Mouse (Mus musculus) spleen, postnatal 36 days (tissue): Measurements from ENCODE around the gene Cstad.
A peak's percentile ranks its signal among the peaks of the same experiment; 100 is the strongest.

Experiments used
- DNase-seq, 2 experiments: peaks; one replicate each; pipeline ENCODE4 v3.0.0; 2022; ENCODE audit warnings: low spot score in 2 of 2, mixed read lengths in 1 of 2

Gene Cstad

DNA sequence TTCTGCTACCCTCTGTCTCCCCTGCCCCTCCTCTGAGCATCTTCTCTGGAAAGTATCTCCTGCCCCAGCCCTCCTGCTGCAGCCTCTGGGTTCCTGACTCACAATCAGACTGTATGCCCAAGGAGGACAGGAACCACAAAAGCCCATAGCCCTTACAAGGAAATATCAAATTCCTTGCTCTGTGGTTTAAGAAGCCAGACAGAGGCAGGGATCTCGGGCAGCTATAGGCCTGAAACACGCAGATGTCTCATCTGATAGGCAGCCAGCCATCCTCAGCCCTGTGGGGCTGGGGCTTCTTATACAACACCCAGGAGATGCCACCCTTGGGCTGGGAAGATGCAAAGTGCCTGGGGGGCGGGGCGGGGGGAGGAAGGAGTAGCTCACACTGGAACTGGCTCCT is 956 bp downstream of the Cstad start:
- no peak for DNase-seq

DNA sequence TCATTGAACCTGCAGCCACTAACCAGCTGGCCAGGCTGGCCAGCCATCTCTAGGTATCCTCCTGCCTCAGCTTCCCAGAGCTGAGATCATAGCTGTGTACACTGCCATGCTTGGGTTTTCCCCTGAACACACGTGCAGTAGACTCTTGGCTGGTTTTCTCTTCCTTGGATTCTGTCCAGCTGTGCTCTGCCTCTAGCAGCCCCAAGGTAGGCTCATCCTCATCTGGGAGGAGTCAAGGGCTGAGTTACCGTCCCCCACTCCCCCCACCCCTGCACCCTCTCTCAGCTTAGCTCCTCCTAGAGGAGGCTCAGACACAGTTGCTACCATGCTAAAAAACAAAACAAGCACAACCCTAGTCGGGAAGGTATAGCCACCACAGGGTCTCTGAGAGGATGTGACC is 4.8 kb downstream of the Cstad start:
- DNase-seq = no peak

DNA sequence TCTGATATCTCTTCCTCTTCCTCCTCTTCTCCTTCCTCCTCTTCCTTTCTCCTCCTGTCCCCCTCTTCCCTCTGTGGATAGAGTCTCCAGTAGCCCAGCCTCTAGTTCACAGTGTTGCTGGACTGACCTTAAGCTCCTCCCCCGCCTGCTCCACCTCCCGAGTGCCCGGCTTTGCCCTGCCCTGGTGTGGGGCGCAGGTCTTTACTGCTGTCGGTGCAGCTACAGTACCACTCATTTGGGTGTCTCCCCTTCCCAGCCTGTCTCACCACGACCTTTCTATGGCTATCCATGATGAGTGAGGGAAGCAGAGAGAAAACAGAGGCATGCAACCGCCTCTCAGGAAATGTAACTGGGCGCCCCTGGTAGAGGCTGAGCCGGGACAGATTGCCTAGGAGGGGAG is 5.5 kb downstream of the Cstad start:
- no peak for DNase-seq

DNA sequence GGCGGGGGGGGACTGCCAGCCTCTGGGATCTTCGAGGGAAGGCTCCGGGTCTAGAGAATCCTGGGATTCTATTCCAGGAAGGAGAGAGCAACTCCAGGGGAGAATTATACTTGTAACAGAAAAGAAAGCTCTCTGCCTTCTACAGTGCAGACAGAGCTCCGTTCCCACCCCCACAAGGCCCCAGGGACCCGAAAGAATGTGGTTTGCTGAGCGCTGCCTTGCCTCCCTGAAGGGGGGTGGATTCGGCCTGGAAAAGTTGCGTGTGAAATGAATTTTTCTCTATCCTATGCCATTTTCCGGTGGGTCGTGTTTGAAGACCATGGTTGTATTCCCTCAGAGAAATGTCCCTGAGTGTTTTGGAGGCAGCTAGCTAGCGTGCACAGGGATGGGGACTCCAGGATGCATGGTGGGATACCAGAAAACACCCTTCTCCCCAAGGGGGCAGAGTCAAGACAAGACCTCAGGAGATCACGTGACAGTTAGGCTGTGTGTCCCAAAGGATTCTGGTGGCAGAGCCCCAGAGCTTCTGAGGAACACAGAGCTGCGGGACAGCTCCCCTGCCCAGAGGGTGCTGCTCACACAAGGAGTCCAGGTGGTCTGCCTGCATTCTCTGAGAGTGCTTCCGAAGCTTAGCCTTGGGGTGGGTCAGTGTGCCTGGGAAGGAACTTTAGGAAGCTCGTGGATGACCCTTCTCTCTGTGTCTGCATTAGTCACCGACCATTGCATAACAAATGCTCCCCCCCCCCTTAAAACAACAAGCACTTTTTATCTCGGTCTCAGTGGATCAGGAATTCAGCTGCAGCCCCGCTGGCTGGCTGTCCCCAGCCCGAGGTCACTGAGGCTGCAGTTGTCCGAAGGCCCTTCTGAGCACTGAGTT is 6.4 kb downstream of the Cstad start:
- no peak for DNase-seq

DNA sequence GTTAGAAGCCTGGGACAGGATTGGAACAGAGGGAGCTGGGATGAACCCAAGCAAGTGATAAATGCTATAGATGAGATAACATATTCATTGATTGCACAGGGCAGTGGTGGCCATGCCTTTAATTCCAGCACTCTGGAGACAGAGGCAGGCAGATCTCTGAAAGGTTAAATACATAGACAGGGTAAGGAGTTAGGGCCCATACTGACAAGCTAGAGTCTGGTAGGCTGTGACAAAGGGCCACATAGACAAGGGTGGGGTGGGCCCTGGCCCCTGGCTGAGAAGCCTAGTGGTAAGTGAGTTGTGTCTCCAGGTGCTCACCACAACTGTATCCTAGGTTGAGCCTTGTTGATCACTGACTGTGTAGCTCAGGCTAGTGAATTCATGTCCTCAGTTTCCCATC is 7.6 kb downstream of the Cstad start:
- DNase-seq = no peak

DNA sequence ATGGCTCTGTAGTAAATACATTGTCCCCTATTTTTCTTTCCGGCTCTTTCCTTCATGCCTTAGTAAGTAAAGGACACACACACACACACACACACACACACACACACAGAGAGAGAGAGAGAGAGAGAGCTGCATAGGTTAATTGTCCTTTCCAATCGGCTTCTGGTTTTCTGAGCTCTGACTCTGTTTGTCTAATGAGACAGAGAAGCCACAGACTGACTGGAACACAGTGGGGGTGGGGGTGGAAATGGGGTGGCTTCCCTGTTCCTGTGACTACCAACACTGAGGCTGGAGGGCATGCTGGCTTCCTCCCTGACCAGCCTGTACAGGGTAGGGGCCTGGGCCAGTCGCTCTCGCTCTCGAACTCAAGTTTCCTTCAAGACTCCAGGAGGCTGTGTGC is 8.9 kb downstream of the Cstad start:
- DNase-seq = no peak

DNA sequence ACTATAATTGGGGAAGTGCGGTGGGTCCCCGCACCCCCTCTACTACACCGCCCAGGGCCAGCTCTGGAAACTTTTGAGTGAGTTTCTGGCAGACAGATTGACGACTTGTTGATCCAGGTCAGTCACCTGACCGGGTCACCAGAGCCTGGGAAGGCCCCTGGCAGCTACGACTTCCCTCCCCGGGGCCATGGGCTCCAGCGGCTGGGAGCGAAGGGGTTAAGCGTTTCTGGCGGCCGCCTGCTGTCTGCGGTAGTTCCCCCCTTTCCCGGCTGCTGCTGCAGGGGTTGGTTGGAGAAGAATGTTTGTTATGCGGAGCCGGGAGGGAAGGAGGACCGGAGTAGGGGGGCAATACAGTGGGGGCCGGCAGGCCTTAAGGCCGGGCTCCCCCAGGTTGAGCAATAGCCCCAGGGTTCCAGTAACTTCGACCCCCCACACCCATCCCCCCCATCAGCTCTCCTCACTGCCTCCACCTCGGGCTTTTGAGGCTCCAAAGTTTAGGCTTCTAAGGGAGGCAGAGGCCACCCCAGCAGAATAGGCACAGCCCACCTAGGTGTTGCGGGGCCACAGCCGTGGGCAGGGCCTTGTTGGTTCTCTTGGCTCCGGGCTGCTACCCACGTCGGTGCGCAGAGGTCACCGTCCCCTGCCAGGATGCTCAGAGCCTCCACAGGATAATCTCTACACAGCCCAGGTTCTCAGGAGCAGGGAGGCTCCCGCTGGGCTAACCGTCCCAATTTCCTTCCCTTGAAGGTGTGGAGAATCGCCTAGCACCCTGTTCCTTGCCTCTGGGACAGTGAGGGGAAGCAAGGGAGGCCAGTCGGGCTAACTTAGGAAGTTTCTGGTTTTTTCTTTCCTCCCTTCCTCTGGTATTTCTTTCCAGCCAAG is 10.3 kb downstream of the Cstad start:
- DNase-seq = no peak

DNA sequence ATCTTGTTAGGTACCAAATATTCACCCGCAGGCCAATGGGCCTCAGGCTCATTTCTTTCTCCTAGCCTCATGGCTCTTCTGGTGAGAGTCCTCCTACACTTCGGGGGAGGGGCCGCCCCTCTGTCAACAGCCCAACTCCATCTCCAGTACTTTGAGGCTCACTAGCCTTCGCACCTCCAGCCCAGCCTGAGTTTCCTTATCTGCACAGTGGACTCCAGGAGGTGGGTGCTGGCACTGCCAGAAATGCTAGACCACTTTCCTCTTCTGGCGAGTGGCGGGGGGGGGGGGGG is 10.9 kb downstream of the Cstad start:
- no peak for DNase-seq

DNA sequence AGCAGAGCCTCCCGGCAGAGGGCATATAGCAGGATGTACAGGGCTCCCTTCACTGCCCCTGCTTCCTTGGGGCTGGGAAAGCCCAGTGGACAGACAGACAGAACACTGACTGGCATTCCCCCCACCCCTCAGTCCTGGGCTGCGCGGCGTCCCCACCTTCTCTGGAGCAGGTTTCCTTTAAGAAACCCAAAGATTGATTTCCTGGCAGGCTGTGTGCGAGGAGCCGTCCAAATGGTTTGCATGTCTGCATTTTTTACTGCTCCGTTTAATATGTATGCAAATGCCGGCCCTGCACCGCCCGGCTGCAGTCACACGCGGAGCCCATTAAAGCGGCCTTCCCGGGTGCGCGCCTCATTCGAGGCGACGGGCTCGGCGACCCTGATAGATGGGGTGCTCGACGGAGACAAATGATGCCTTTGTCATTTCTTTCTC is 11.8 kb downstream of the Cstad start:
- DNase-seq = no peak

DNA sequence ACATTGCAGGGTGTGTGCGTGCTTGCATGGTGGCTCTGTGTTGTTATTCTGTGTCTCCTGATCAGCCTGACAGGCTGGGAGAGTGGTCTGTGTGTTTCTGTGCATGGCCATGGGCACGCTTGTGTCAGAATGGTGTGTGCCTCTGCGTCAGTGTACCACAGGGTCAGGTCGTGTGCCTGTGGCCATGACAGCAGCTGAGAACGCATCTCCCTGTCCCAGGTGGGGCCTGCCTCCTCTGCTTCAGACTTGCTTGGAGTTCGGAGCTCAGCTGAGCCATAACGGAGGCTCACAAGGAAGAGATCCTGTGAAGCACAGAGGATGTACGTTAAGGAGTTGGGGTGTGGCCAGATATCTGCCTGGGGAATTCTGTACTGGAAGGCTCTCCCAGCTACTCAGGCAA is 13.1 kb downstream of the Cstad start:
- no peak for DNase-seq

DNA sequence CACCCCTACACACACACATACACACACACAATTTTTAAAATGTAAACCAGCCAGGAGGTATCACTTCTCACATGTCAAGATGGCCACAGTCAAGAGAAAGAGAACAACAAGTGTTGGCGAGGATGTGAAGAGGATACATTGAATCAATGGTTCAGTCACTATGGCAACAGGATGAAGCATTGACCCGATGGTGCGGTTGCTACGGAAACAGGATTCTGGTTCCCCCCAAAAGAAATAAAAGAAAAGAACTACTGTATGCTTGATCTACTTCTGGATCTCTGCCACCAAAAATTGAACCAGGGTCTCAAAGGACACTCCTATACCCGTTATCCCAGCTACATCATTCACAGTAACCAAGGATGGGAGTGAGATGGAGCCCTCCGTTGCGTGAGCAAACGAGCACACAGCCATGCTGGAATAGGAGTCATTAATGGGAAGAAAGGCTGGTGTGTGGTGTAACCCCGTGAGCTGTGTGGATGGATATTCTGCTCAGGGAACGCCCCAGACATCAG is 13.9 kb downstream of the Cstad start:
- DNase-seq = no peak

DNA sequence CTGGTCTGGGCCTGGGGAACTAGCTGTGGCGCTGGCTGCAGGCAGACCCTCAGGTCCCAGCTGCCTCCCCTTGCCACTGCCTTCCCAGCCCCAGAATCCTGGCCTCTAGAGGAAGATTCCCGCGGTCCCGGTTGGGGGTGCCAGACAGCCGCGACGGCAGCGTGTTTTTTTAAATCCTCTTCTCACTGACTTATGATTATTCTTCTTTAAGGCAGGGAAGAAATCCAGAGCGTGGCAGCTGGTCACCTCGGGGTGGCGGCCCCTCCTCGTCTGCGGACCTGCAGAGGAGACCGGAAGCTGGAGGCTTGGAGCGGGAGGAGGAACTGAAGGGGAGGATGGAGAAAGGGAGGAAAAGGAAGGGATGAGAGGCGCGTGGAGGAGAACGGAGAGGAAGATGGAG is 18.7 kb downstream of the Cstad start:
- no peak for DNase-seq

DNA sequence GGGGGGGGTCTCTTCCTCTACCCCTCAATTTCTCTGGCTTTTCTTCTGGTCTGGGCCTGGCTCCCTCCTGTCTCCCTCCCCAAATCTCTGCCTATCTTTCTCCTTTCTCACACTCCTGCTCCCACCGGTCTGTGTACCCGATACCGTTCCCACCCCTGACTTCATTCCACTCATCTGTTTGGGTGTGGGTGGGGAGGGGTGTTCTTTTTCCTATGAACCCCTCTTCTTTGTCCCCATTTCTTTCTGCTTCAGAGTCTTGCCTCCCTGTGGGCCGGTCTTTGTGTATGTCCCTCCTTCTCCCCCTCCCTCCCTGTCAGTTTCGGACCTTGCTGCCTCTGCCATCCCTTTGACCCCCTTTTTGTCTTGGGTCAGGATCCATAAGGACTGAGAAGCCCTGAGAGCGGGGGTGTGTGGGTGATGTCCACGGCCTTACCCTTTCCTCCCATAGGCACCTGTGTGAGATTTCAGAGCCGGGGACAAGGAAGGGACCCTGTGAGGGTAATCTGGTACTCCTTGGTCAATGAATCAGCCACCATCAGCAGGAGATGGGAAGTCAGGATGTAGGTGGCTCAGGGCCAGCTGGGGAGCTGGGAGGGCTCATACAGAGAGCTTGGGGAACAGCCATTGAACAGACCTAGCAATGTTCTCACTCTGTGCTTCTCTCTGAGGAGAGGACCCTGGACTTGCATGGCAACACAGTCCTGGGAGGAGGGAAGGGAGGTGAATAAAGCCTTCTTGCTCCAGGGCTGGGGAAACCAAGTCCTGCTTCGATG is 19.5 kb downstream of the Cstad start:
- DNase-seq = no peak

DNA sequence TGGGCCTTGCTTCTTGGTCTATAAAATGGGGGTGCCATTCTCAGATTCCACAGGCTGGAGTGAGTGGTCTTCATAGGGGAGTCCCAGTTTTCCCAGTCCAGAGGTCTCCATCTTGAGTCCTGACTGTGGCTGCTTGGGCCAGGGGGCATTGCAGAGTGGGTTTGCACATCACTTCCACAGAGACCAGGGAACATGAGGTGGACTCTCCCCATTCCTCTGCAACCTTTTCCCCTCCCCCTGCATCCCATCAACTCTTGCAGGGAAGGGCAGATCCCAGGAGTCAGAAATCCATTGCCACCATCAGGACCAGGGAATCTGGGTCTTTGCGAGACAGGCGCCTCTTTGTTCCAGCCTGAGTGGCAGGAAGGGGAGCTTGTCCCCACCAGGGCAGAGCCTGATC is 21.0 kb downstream of the Cstad start:
- DNase-seq = no peak

DNA sequence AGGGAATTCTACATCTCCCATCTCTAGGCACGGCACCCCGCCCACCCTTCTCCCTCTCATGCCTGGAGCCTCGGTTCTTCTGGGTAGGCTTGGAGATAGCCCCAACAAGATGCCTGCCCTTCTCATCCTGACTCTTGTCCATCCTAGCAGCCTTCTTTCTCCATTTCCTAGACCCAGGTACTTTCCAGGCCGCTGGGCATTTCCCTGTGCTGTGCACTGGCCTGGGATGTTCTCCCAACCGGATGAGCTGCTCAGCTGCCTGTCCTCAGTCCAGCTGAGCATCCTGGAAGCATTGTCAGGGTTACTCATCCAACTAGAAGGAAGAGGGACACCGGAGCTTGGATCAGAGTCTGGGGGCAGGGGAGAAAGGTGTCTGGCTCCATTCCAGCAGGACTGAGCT is 21.6 kb downstream of the Cstad start:
- no peak for DNase-seq

DNA sequence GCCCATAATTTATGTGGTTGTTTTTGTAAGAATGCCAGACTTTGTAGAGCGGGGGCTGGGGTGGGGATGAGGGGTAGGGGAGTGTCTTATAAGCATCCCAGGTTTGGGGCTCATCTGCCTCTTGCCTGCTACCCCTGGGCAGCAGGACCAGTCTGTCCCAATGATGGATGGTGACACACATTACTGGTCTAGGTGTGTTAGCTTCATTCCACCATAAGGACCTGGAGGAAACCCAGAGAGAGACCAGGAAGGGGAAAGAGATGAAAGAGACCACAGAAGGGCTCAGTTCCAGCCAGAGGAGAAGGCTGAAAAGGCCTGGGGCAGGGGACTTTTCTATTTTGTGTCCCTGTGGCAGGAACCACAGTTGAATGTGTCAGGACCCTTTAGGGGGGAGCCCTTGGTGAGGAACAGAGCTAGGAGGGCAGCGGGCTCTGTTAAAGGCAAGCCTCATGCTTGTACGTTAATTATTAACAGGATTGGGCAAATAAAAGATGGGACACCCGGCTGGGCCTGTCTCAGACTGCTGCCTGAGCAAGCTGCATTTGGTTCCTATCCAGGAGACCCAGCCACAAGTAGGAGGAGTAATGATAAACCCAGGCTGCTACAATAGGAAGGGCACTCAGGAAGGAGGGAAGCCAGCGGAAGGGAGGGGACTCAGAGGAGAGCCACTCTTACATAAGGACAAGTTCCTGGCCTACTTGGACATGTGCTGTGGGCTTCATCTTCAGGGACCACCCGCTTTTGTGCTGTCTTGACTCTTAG is 23.8 kb downstream of the Cstad start:
- no peak for DNase-seq

DNA sequence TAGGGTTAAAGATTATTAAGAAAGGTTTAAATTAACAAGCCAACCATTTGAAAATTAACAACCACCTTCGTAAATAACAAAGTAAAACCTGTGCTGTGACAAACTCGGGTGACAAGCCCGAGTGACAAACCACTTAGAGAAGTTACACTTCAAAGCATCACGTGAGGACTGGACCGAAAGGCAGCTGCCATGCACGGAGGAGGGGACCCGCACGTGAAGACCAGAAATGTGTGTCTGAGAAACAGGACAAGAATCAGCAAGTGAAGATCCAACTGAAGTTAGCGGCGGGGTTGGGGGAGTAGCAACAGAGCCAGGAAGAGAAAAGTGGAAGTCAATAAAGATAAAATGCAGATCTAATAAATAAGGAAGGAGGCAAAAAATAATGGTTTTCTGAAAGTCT is 29.0 kb downstream of the Cstad start:
- no peak for DNase-seq

DNA sequence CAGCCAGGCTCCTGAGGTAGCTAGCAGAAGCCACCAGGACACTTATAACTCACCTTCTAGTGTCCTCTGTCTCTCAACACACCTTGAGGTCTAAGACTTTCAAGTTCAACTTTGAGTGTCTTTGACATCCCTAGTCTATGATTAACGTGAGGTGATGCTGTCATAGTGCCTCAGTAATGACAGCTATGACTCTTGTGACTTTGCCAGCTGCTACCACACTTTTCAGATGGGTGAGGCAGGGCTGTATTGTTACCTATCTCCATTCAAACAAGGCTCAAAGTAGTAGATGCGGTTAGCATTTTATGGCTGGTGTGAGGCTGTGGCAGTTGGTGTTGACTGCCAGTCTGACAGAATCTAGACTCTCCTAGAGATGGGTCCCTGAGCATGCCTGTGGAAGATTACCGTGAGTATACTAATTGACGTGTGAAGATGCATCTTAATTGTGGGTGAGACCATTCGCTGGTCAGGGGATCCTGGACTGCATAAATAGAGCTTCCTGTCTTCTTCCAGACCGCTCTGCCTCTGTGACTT is 30.5 kb downstream of the Cstad start:
- no peak for DNase-seq

DNA sequence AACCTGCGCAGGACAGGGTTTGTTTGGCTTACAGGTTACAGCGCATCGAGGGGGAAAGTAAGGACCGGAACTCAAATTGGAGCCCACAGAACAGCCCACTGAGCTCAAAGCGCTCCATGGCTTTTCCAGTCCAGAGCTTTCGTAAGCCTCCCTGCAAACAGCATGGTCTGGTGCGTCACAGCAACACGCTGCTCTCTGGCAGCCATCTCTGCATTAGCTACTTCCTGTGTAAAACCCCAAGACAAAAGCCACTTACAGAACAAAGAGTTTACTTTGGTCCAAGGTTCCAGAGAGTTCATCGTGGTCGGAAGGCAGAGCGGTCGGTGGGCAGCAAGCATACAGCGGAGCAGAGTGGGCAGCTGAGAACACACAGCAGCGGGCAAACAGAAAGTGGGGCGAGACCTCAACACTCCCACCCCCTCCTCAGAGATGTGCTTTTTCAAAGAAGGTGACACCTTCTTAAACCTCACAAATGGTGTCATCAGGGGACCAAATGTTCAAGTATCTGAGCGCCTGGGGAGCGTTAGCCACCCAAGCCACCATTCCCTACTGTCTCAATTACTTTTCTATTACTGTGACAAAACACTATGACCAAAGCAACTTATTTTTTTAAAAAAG is 31.3 kb downstream of the Cstad start:
- DNase-seq = peak; percentile 22 to 24

DNA sequence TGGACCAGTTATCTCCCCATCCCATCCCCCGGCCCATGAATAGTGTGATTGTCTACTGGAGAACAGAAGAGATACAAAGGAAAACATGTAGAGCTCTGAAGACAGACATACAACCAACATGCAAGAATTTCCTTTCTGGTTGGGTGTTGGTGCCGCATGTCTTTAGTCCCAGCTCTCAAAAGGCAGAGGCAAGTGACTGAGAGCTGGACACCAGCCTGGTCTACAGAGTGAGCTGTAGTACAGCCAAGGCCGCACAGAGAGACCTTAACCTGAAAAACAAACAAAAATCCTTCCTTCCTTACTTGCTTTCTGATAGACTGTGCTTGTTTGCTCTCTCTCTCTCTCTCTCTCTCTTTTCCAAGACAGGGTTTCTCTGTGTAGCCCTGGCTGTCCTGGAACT is 32.5 kb downstream of the Cstad start:
- no peak for DNase-seq

DNA sequence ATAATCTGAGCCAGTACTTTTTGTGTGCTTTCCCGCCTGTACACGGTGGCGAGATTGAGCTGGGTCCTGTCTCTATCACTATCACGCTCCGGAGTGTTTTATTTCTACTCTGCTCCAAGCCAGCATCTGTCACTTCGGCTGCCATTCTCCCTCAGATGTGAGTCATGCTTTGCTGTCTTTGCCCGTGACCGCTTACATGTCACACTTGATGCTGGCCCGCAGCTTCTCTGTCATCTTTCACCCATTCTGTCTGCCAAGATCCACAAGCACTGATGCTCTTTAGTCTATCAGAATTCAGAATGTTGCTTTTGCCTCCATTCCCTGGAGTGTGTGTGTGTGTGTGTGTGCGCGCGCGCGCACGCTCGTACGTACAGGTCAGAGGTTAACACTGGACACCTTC is 33.5 kb downstream of the Cstad start:
- no peak for DNase-seq
